Mouse (Mus musculus) heart, postnatal 25 days (tissue): ENCODE data around the gene Sox11. TPM values are rescaled to one million over a fixed set of nuclear protein-coding genes. Genes with fewer than 3 reads are reported as not detected.

Experiments
- DNase-seq: peaks from one replicate; pipeline ENCODE4 v3.0.0; 2022; ENCODE audit warnings: low spot score
- intact Hi-C: fragments of 180-260 bp; cut with DNase I; formaldehyde crosslinking; loops from one replicate; pipeline ENCODE4 v1.15.1; 2025
- total RNA-seq, 2 experiments: library from RNA; stranded (reverse); gene quantifications; 2 replicates each; pipeline ENCODE4 v1.2.3; 2021

The Sox11 gene
- total RNA-seq, 2 experiments from 2014 or later, result 0.20 to 0.21 TPM

GRCm38 (mm10) chr12:27337482-27337881 lies 4.9 kb downstream of the Sox11 start:
- intact Hi-C loops, result no loop called here
- no peak for DNase-seq

GRCm38 (mm10) chr12:27336801-27337200 lies 5.6 kb downstream of the Sox11 start:
- intact Hi-C loops, result no loop called here
- no peak for DNase-seq

GRCm38 (mm10) chr12:27336336-27336735 lies 6.0 kb downstream of the Sox11 start:
- no peak for DNase-seq
- intact Hi-C loops, result no loop called here

- intact Hi-C loops, result no loop called here
- no peak for DNase-seq
Measured at GRCm38 (mm10) chr12:27335356-27336055, 6.9 kb downstream of the Sox11 start.

GRCm38 (mm10) chr12:27333590-27333989 lies 8.8 kb downstream of the Sox11 start:
- intact Hi-C loops, result no loop called here
- no peak for DNase-seq

- intact Hi-C loops, result no loop called here
- DNase-seq, result no peak
Measured at GRCm38 (mm10) chr12:27323423-27323822, 19.0 kb downstream of the Sox11 start.

- intact Hi-C loops, result no loop called here
Measured at GRCm38 (mm10) chr12:27320705-27321104, 21.7 kb downstream of the Sox11 start.

GRCm38 (mm10) chr12:27312985-27313384 lies 29.4 kb downstream of the Sox11 start:
- intact Hi-C loops, result no loop called here
- DNase-seq, result no peak

More at GRCm38 (mm10) chr12:27320705-27321104, 21.7 kb downstream of the Sox11 start:
- no peak for DNase-seq

GRCm38 (mm10) chr12:27311854-27312466 lies 30.4 kb downstream of the Sox11 start:
- intact Hi-C loops, result no loop called here
- DNase-seq, result no peak

GRCm38 (mm10) chr12:27311316-27311832 lies 31.0 kb downstream of the Sox11 start:
- intact Hi-C loops, result no loop called here
- DNase-seq, result no peak

GRCm38 (mm10) chr12:27310703-27311102 lies 31.7 kb downstream of the Sox11 start:
- intact Hi-C loops, result no loop called here

GRCm38 (mm10) chr12:27309969-27310368 lies 32.4 kb downstream of the Sox11 start:
- intact Hi-C loops, result no loop called here
- DNase-seq, result no peak

More at GRCm38 (mm10) chr12:27310703-27311102, 31.7 kb downstream of the Sox11 start:
- DNase-seq, result no peak

GRCm38 (mm10) chr12:27304713-27305437 lies 37.5 kb downstream of the Sox11 start:
- DNase-seq, result no peak
- intact Hi-C loops, result no loop called here

GRCm38 (mm10) chr12:27303190-27303589 lies 39.2 kb downstream of the Sox11 start:
- intact Hi-C loops, result no loop called here
- DNase-seq, result no peak

GRCm38 (mm10) chr12:27298721-27299120 lies 43.7 kb downstream of the Sox11 start:
- DNase-seq, result no peak

GRCm38 (mm10) chr12:27294191-27294590 lies 48.2 kb downstream of the Sox11 start:
- intact Hi-C loops, result no loop called here
- DNase-seq, result no peak

More at GRCm38 (mm10) chr12:27298721-27299120, 43.7 kb downstream of the Sox11 start:
- intact Hi-C loops, result no loop called here

- DNase-seq, result no peak
- intact Hi-C loops, result no loop called here
Measured at GRCm38 (mm10) chr12:27293736-27294135, 48.6 kb downstream of the Sox11 start.

- intact Hi-C loops, result no loop called here
- no peak for DNase-seq
Measured at GRCm38 (mm10) chr12:27293208-27293607, 49.2 kb downstream of the Sox11 start.
